Mouse (Mus musculus) brain, embryonic 18.5 days (tissue): ENCODE measurements around the gene Qtrt1.
A peak's percentile ranks its signal among the peaks of the same experiment; 100 is the strongest.

Source experiments
- DNase-seq: peaks from one replicate; pipeline ENCODE4 v3.0.0-alpha.2; 2012; ENCODE audit warnings: low read depth, low spot score

Gene Qtrt1

GRCm38 (mm10) chr9:21419646-21420045 lies 8.0 kb downstream of the Qtrt1 start:
- DNase-seq, result no peak

- DNase-seq, result peak; percentile 97
These were observed 13.3 kb downstream of the Qtrt1 start, which contains the start of gene Dnm2 for GRCm38 (mm10) chr9:21424631-21425555. Gene Dnm2 (plus strand): TSS chr9:21424908.

GRCm38 (mm10) chr9:21425556-21425945 lies 13.9 kb downstream of the Qtrt1 start:
- no peak for DNase-seq

GRCm38 (mm10) chr9:21426013-21426412 lies 14.4 kb downstream of the Qtrt1 start:
- DNase-seq, result no peak

- no peak for DNase-seq
These were observed 14.9 kb downstream of the Qtrt1 start for GRCm38 (mm10) chr9:21426525-21426924.

- DNase-seq, result no peak
These were observed 16.1 kb downstream of the Qtrt1 start for GRCm38 (mm10) chr9:21427773-21428172.

GRCm38 (mm10) chr9:21428178-21428577 lies 16.5 kb downstream of the Qtrt1 start:
- DNase-seq, result no peak

- peak; percentile 45 for DNase-seq
These were observed 19.1 kb downstream of the Qtrt1 start for GRCm38 (mm10) chr9:21430724-21431123.

GRCm38 (mm10) chr9:21432066-21432465 lies 20.4 kb downstream of the Qtrt1 start:
- DNase-seq, result no peak

GRCm38 (mm10) chr9:21433766-21434165 lies 22.1 kb downstream of the Qtrt1 start:
- no peak for DNase-seq

- DNase-seq, result no peak
These were observed 22.8 kb downstream of the Qtrt1 start for GRCm38 (mm10) chr9:21434410-21434809.

- no peak for DNase-seq
These were observed 24.4 kb downstream of the Qtrt1 start for GRCm38 (mm10) chr9:21435777-21436635.

GRCm38 (mm10) chr9:21437577-21437976 lies 25.9 kb downstream of the Qtrt1 start:
- no peak for DNase-seq

- DNase-seq, result no peak
These were observed 26.6 kb downstream of the Qtrt1 start for GRCm38 (mm10) chr9:21438219-21438618.

- no peak for DNase-seq
These were observed 27.8 kb downstream of the Qtrt1 start for GRCm38 (mm10) chr9:21439456-21439855.

- DNase-seq, result no peak
These were observed 28.3 kb downstream of the Qtrt1 start for GRCm38 (mm10) chr9:21439914-21440313.

GRCm38 (mm10) chr9:21440387-21440786 lies 28.8 kb downstream of the Qtrt1 start:
- no peak for DNase-seq

- no peak for DNase-seq
These were observed 32.2 kb downstream of the Qtrt1 start for GRCm38 (mm10) chr9:21443853-21444252.

GRCm38 (mm10) chr9:21444574-21444973 lies 32.9 kb downstream of the Qtrt1 start:
- DNase-seq, result no peak

GRCm38 (mm10) chr9:21445081-21445744 lies 33.6 kb downstream of the Qtrt1 start:
- DNase-seq, result no peak

- no peak for DNase-seq
These were observed 36.1 kb downstream of the Qtrt1 start for GRCm38 (mm10) chr9:21447778-21448177.

- DNase-seq, result no peak
These were observed 38.1 kb downstream of the Qtrt1 start for GRCm38 (mm10) chr9:21449710-21450109.
